Mouse (Mus musculus) lung, embryonic 15.5 days (tissue): ENCODE data around the gene Fxn. TPM values are rescaled to one million over a fixed set of nuclear protein-coding genes. Genes with fewer than 3 reads are reported as not detected.

Source experiments
- ATAC-seq: fragments of 200-750 bp; cut with Nextera tagmentation; 2 replicates; pipeline ENCODE4 v1.8.0; 2017; ENCODE audit warnings: moderate number of reproducible peaks, borderline replicate concordance; ENCODE audit not compliant: low FRiP score, low TSS enrichment; ENCODE audit errors: extremely low read depth
- H3K27ac ChIP-seq: fragments of 300-500 bp; sonication (generic); 2 replicates; pipeline ENCODE4 v1.5.1; 2015; ENCODE audit warnings: moderate library complexity, mild to moderate bottlenecking, inconsistent platforms
- H3K27me3 ChIP-seq: fragments of 300-500 bp; sonication (generic); 2 replicates; pipeline ENCODE4 v1.6.1; 2015; ENCODE audit warnings: inconsistent platforms
- H3K36me3 ChIP-seq: fragments of 300-500 bp; sonication (generic); 2 replicates; pipeline ENCODE4 v1.6.1; 2015; ENCODE audit warnings: inconsistent platforms
- H3K4me1 ChIP-seq: fragments of 300-500 bp; sonication (generic); 2 replicates; pipeline ENCODE4 v1.6.1; 2015; ENCODE audit warnings: inconsistent platforms
- H3K4me2 ChIP-seq: fragments of 300-500 bp; sonication (generic); 2 replicates; pipeline ENCODE4 v1.6.1; 2015; ENCODE audit warnings: inconsistent platforms, mild to moderate bottlenecking, moderate library complexity
- H3K4me3 ChIP-seq: fragments of 300-500 bp; sonication (generic); 2 replicates; pipeline ENCODE4 v1.5.1; 2015; ENCODE audit warnings: mild to moderate bottlenecking, inconsistent platforms
- H3K9ac ChIP-seq: fragments of 300-500 bp; sonication (generic); 2 replicates; pipeline ENCODE4 v1.6.1; 2015; ENCODE audit warnings: inconsistent platforms
- H3K9me3 ChIP-seq: fragments of 300-500 bp; sonication (generic); 2 replicates; pipeline ENCODE4 v1.6.1; 2016; ENCODE audit warnings: inconsistent platforms
- WGBS: fragments of 180-500 bp; shearing (Covaris S2); methylation state at CpG from one replicate; pipeline ENCODE4 v1.1.7; 2015; 5-methylcytosine and 5-hydroxymethylcytosine counted together
- polyA plus RNA-seq: library from polyadenylated mRNA; unstranded; fragments of >200 nt; fragmentation: Nextera tagmentation; extraction: Ambion mirVana; gene quantifications from 2 replicates; pipeline ENCODE4 v1.2.1, GENCODE M21; 2015

Fxn gene
- polyA plus RNA-seq, 1 experiment from 2014 or later = 52.3 TPM

GRCm38 (mm10) chr19:24212552-24213249, 67.7 kb downstream of the Fxn start:
- Histone ChIP-seq H3K4me2 (no peak overlapping the region), H3K27ac (no peak overlapping the region; the same call in 1 of the 2 replicates), H3K27me3 (no peaks in the 10 kb centered on the region), H3K4me1 (peaks cover 30% of the 10 kb centered on the region), H3K9me3 (no peaks in the 10 kb centered on the region), H3K36me3 (no peaks in the 10 kb centered on the region), H3K9ac (no peak overlapping the region), H3K4me3 (no peak overlapping the region)
- no peak for ATAC-seq
- WGBS = 67% methylated on average over 12 of the region's 12 CpGs

Other genes with a start within 250 kb of the Fxn start
- gene Fam189a2, start 249.6 kb downstream of the Fxn start, polyA plus RNA-seq = 1.4 and 1.5 TPM in 2 replicates
- 36.6 and 38.6 TPM in 2 replicates for gene Tjp2, start 55.6 kb downstream of the Fxn start, polyA plus RNA-seq
- gene Fam122a, start 196.8 kb upstream of the Fxn start, polyA plus RNA-seq = 40.4 and 42.7 TPM in 2 replicates